Mouse (Mus musculus): ENCODE data around the gene Parp14. TPM values are rescaled to one million over a fixed set of nuclear protein-coding genes. Genes with fewer than 3 reads are reported as not detected.

Parp14 gene
- polyA plus RNA-seq (2015; fragmentation: Nextera tagmentation; extraction: Ambion mirVana), result 2.1 and 2.3 TPM in 2 replicates

- H3K4me2 ChIP-seq (ENCODE audit: low read depth, low read length), result peak within 1 kb of the TSS; percentile 80
- peak within 1 kb of the TSS; percentile 90 for H3K27ac ChIP-seq (ENCODE audit: low read depth)
- H3K4me3 ChIP-seq (ENCODE audit: low read depth, low read length), result peak within 1 kb of the TSS; percentile 99
- DNase-seq, result peak; percentile 68
- no peaks in the 10 kb centered on the region for H3K9me3 ChIP-seq (ENCODE audit: low read length)
- peak; percentile 84 for ATAC-seq
- no peak for TF ChIP-seq EP300 (IDR thresholded peaks at IDR 0.05; ENCODE audit: low read depth)
- no peak for TF ChIP-seq CTCF (IDR thresholded peaks at IDR 0.05; ENCODE audit: low read depth)
- H3K4me1 ChIP-seq (ENCODE audit: insufficient read depth), result peaks cover 30% of the 10 kb centered on the region
- H3K27me3 ChIP-seq (ENCODE audit: insufficient read depth, low read length), result peaks cover 8% of the 10 kb centered on the region; the same call in 1 of the 2 replicates
- H3K9ac ChIP-seq (replicated peaks), result peak within 1 kb of the TSS; percentile 98
- under 1% methylated on average over 36 of the region's 38 CpGs for WGBS (ENCODE audit: insufficient replicate concordance)
- H3K36me3 ChIP-seq (replicated peaks; ENCODE audit: insufficient read depth, low read length), result peaks cover 5% of the 10 kb centered on the region
Measured at GRCm38 (mm10) chr16:35871048-35871851, at the start of gene Parp14. Gene Parp14, minus strand, starts transcription at chr16:35871544.

- peak overlapping the region; percentile 48 for H3K4me2 ChIP-seq (ENCODE audit: low read depth, low read length)
- H3K27me3 ChIP-seq (ENCODE audit: insufficient read depth, low read length), result no peaks in the 10 kb centered on the region
- 50% methylated on average over 6 of the region's 6 CpGs for WGBS (ENCODE audit: insufficient replicate concordance)
- TF ChIP-seq EP300 (IDR thresholded peaks at IDR 0.05; ENCODE audit: low read depth), result no peak
- no peak for TF ChIP-seq CTCF (IDR thresholded peaks at IDR 0.05; ENCODE audit: low read depth)
- DNase-seq (no peak), ATAC-seq (0 out of 2 replicates have a peak, but pooled peaks have one; percentile 26)
- H3K9ac ChIP-seq (replicated peaks), result 0 out of 2 replicates have a peak overlapping the region, but pooled peaks have one; percentile 2
- H3K4me1 ChIP-seq (ENCODE audit: insufficient read depth), result 0 out of 2 replicates have a peak, but pooled peaks cover 8% of the 10 kb centered on the region
- H3K36me3 ChIP-seq (replicated peaks; ENCODE audit: insufficient read depth, low read length), result no peaks in the 10 kb centered on the region
- H3K9me3 ChIP-seq (ENCODE audit: low read length), result no peaks in the 10 kb centered on the region
- peak overlapping the region; percentile 53 for H3K27ac ChIP-seq (ENCODE audit: low read depth)
- no peak overlapping the region for H3K4me3 ChIP-seq (ENCODE audit: low read depth, low read length)
Measured at GRCm38 (mm10) chr16:35918721-35919543, 47.6 kb upstream of the Parp14 start.

DNA sequence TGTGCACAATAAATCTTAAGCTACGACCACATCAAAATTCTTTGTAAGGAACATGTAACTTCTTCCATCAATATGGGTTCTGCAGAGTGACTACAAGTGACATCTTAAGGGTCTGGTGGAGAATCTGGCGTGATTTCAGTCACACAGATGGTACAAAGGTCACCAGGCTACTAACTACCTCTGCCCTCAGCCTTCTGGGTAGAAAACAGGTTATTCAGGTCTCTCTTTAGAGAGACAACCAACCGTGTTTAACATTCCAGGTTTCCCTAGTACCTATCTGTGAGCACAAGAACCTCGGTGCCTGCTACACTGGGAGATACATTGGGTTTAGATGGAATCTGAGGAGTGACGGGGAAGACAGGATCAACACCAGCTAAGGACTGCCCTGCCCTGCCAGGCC is 43.0 kb upstream of the Parp14 start:
- H3K27ac ChIP-seq (ENCODE audit: low read depth), result no peak overlapping the region
- H3K4me1 ChIP-seq (ENCODE audit: insufficient read depth), result 0 out of 2 replicates have a peak, but pooled peaks cover 8% of the 10 kb centered on the region
- no peaks in the 10 kb centered on the region for H3K9me3 ChIP-seq (ENCODE audit: low read length)
- H3K27me3 ChIP-seq (ENCODE audit: insufficient read depth, low read length), result no peaks in the 10 kb centered on the region
- no peaks in the 10 kb centered on the region for H3K36me3 ChIP-seq (replicated peaks; ENCODE audit: insufficient read depth, low read length)
- TF ChIP-seq CTCF (IDR thresholded peaks at IDR 0.05; ENCODE audit: low read depth), result no peak
- TF ChIP-seq EP300 (IDR thresholded peaks at IDR 0.05; ENCODE audit: low read depth), result no peak
- no peak overlapping the region for H3K4me2 ChIP-seq (ENCODE audit: low read depth, low read length)
- no peak overlapping the region for H3K9ac ChIP-seq (replicated peaks)
- no peak overlapping the region for H3K4me3 ChIP-seq (ENCODE audit: low read depth, low read length)
- DNase-seq, result no peak
- no peak for ATAC-seq
- WGBS (ENCODE audit: insufficient replicate concordance), result 66% methylated on average over 5 of the region's 5 CpGs

DNA sequence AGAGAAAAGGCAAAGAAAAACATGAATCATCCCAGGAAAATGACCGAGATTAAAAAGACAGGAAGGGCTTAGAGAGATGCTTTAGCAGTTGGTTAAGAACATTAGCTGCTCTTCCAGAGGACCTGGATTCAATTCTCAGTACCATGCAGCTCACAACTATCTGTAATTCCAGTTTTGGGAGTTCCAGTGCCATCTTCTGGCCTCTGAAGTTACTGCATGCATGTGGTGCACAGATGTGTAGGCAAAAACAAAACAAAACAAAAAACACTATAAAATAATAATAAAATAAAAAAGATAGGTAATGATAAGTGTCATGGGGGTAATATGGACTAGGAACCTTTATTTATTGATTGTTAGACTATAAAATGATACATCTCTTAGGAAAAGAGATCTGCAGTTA is 42.2 kb upstream of the Parp14 start:
- 63% methylated on average over 1 of the region's 1 CpGs for WGBS (ENCODE audit: insufficient replicate concordance)
- DNase-seq (peak; percentile 36), ATAC-seq (no peak)
- H3K9ac ChIP-seq (replicated peaks), result no peak overlapping the region
- no peak overlapping the region for H3K4me2 ChIP-seq (ENCODE audit: low read depth, low read length)
- TF ChIP-seq CTCF (IDR thresholded peaks at IDR 0.05; ENCODE audit: low read depth) (peak; percentile 66), EP300 (IDR thresholded peaks at IDR 0.05; ENCODE audit: low read depth) (no peak)
- 0 out of 2 replicates have a peak, but pooled peaks cover under 1% of the 10 kb centered on the region for H3K4me1 ChIP-seq (ENCODE audit: insufficient read depth)
- H3K27me3 ChIP-seq (ENCODE audit: insufficient read depth, low read length), result no peaks in the 10 kb centered on the region
- no peak overlapping the region for H3K27ac ChIP-seq (ENCODE audit: low read depth)
- no peaks in the 10 kb centered on the region for H3K36me3 ChIP-seq (replicated peaks; ENCODE audit: insufficient read depth, low read length)
- peaks cover 3% of the 10 kb centered on the region; the same call in 1 of the 2 replicates for H3K9me3 ChIP-seq (ENCODE audit: low read length)
- H3K4me3 ChIP-seq (ENCODE audit: low read depth, low read length), result no peak overlapping the region

DNA sequence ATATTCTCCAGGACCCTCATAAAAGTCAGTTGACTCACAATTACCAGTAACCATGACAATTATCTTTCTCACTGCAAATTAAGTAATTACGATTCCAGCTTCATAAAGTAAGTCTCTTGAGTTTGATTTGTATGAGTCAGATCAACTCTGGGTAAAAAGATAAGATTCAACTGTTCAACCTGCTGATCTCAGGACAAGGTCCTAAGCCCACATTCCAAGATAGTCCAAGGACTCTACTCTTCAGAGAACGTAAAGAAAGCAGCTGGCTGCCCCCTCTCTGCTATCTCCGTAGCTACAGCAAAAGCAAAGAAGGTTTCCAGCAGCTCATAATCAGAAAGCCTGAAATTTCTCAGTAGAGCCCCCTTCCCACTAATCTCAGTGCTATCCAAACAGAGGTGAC is 40.1 kb upstream of the Parp14 start:
- peaks cover 3% of the 10 kb centered on the region; the same call in 1 of the 2 replicates for H3K9me3 ChIP-seq (ENCODE audit: low read length)
- no peak for DNase-seq
- no peak for ATAC-seq
- H3K27ac ChIP-seq (ENCODE audit: low read depth), result no peak overlapping the region
- no peak overlapping the region for H3K9ac ChIP-seq (replicated peaks)
- no peaks in the 10 kb centered on the region for H3K27me3 ChIP-seq (ENCODE audit: insufficient read depth, low read length)
- TF ChIP-seq CTCF (IDR thresholded peaks at IDR 0.05; ENCODE audit: low read depth), result no peak
- H3K36me3 ChIP-seq (replicated peaks; ENCODE audit: insufficient read depth, low read length), result no peaks in the 10 kb centered on the region
- H3K4me2 ChIP-seq (ENCODE audit: low read depth, low read length), result no peak overlapping the region
- WGBS (ENCODE audit: insufficient replicate concordance), result 74% methylated on average over 3 of the region's 3 CpGs
- H3K4me3 ChIP-seq (ENCODE audit: low read depth, low read length), result no peak overlapping the region
- H3K4me1 ChIP-seq (ENCODE audit: insufficient read depth), result no peaks in the 10 kb centered on the region

Data from liver, postnatal 0 days (tissue).